Mouse (Mus musculus) lung, postnatal 0 days (tissue): ENCODE data around the gene Klc4.

Experiments used
- CTCF ChIP-seq: IDR thresholded peaks from 2 replicates; pipeline ENCODE4 v1.5.1; 2016; ENCODE audit warnings: antibody characterized with exemption, mild to moderate bottlenecking
- EP300 ChIP-seq: IDR thresholded peaks from 2 replicates; pipeline ENCODE4 v1.6.1; 2016; ENCODE audit warnings: antibody characterized with exemption, mild to moderate bottlenecking, control low read depth

GRCm38 (mm10) chr17:46595336-46595735 lies 50.5 kb downstream of the Klc4 start:
- TF ChIP-seq CTCF (no peak), EP300 (no peak)
